8 mouse cellular contexts compared by ENCODE assay signal in genomic region chr9:88437342-88438236, GRCm38 (mm10). TPM values are rescaled to one million over a fixed set of nuclear protein-coding genes. Genes with fewer than 3 reads are reported as not detected.
DNase-seq lines count a peak whose midpoint lies in the region; ATAC-seq lines count a peak whose summit lies in the region.

No protein-coding gene starts in this region.

- peaks cover 2% of the 10 kb centered on the region for H3K36me3 ChIP-seq in erythroblast, embryonic 14.5 days (ENCODE audit: control insufficient read depth)
- H3K36me3 ChIP-seq in embryonic facial prominence, embryonic 15.5 days = no peaks in the 10 kb centered on the region
- no peaks in the 10 kb centered on the region for H3K36me3 ChIP-seq in liver, embryonic 11.5 days (ENCODE audit: control insufficient read depth, insufficient read depth, low read length)

- peak overlapping the region; percentile 91; the same call in 1 of the 2 replicates for H3K27ac ChIP-seq in embryonic facial prominence, embryonic 15.5 days (replicated peaks)
- no peak overlapping the region for H3K27ac ChIP-seq in liver, embryonic 11.5 days (ENCODE audit: low read depth, low read length)

- H3K4me3 ChIP-seq in erythroblast, embryonic 14.5 days (replicated peaks) = peak overlapping the region; percentile 100
- peak overlapping the region; percentile 83 for H3K4me3 ChIP-seq in embryonic facial prominence, embryonic 15.5 days (replicated peaks)
- H3K4me3 ChIP-seq in liver, embryonic 11.5 days (ENCODE audit: low read depth, low read length) = peak overlapping the region; percentile 85

- peaks cover 37% of the 10 kb centered on the region for H3K4me1 ChIP-seq in erythroblast, embryonic 14.5 days (ENCODE audit: control insufficient read depth)
- peaks cover 7% of the 10 kb centered on the region; the same call in 1 of the 2 replicates for H3K4me1 ChIP-seq in embryonic facial prominence, embryonic 15.5 days
- H3K4me1 ChIP-seq in liver, embryonic 11.5 days (replicated peaks; ENCODE audit: control insufficient read depth, insufficient read depth, low read length) = peaks cover 11% of the 10 kb centered on the region

- H3K27me3 ChIP-seq in erythroblast, embryonic 14.5 days (ENCODE audit: control insufficient read depth) = no peaks in the 10 kb centered on the region
- no peaks in the 10 kb centered on the region for H3K27me3 ChIP-seq in embryonic facial prominence, embryonic 15.5 days
- no peaks in the 10 kb centered on the region for H3K27me3 ChIP-seq in liver, embryonic 11.5 days (replicated peaks; ENCODE audit: control insufficient read depth, insufficient read depth, low read length)

- H3K9me3 ChIP-seq in erythroblast, embryonic 14.5 days (ENCODE audit: control insufficient read depth, low read length) = no peaks in the 10 kb centered on the region
- H3K9me3 ChIP-seq in embryonic facial prominence, embryonic 15.5 days (replicated peaks) = no peaks in the 10 kb centered on the region
- no peaks in the 10 kb centered on the region for H3K9me3 ChIP-seq in liver, embryonic 11.5 days (ENCODE audit: control insufficient read depth, low read length)

- peak overlapping the region; percentile 67; the same call in 1 of the 2 replicates for H3K9ac ChIP-seq in embryonic facial prominence, embryonic 15.5 days
- peak overlapping the region; percentile 85 for H3K9ac ChIP-seq in liver, embryonic 11.5 days (ENCODE audit: low read depth, low read length)

- 48% methylated on average over 10 of the region's 10 CpGs for WGBS in embryonic facial prominence, embryonic 15.5 days
- 47% methylated on average over 10 of the region's 10 CpGs for WGBS in liver, embryonic 11.5 days

- ATAC-seq in erythroblast, adult 5-6 weeks (replicated peaks; ENCODE audit: low FRiP score, poor library complexity, severe bottlenecking) = no peak
- ATAC-seq in embryonic facial prominence, embryonic 15.5 days (ENCODE audit: insufficient number of reproducible peaks, low FRiP score, low TSS enrichment, low read depth) = no peak
- no peak for ATAC-seq in liver, embryonic 11.5 days (replicated peaks; ENCODE audit: low FRiP score)
- no peak for ATAC-seq in erythroid progenitor cell, adult 5-6 weeks (replicated peaks; ENCODE audit: low FRiP score, poor library complexity, severe bottlenecking)

- H3K4me2 ChIP-seq in embryonic facial prominence, embryonic 15.5 days (replicated peaks) = peak overlapping the region; percentile 92
- peak overlapping the region; percentile 87 for H3K4me2 ChIP-seq in liver, embryonic 11.5 days

- peak; percentile 16 for DNase-seq in 3T3-L1 (ENCODE audit: low read depth, low spot score)
- no peak for DNase-seq in liver, embryonic 11.5 days (ENCODE audit: low spot score)
- DNase-seq in embryo, embryonic 10.5 days (ENCODE audit: low spot score) = no peak
- DNase-seq in layer of hippocampus, postnatal 10 days (ENCODE audit: low spot score in 2 of 2) = no peak

RNA-seq across cellular contexts. Expression of gene Snx14, which starts 1.2 kb away (rescaled TPM):
- polyA plus RNA-seq in erythroblast, embryonic 14.5 days (2012) = 0.10 and 0.13 TPM in 2 replicates
- total RNA-seq in erythroblast, adult 5-6 weeks (2015; ENCODE audit: low replicate concordance) = 12.7 and 19.6 TPM in 2 replicates
- 12.8 and 12.9 TPM in 2 replicates for total RNA-seq in erythroblast, adult 5-6 weeks (2017; ENCODE audit: low replicate concordance)
- 26.5 and 29.0 TPM in 2 replicates for polyA plus RNA-seq in embryonic facial prominence, embryonic 15.5 days (2015; fragmentation: Nextera tagmentation; extraction: Ambion mirVana)
- polyA plus RNA-seq in liver, embryonic 11.5 days (2014; fragmentation: Nextera tagmentation; extraction: Ambion mirVana) = 19.6 and 23.9 TPM in 2 replicates
- 20.2 and 33.1 TPM in 2 replicates for total RNA-seq in erythroid progenitor cell, adult 5-6 weeks (2015; ENCODE audit: low replicate concordance)
- 17.8 and 21.6 TPM in 2 replicates for total RNA-seq in erythroid progenitor cell, adult 5-6 weeks (2017; ENCODE audit: low replicate concordance)
- total RNA-seq in layer of hippocampus, postnatal 10 days (2021) = 10 to 100 TPM; 49.0 to 52.6 TPM

RNA-seq across cellular contexts. Expression of gene Gm20537, which starts 18.8 kb away (rescaled TPM):
- not detected in 2 replicates for polyA plus RNA-seq in erythroblast, embryonic 14.5 days (2012)
- total RNA-seq in erythroblast, adult 5-6 weeks (2015; ENCODE audit: low replicate concordance) = not detected in 2 replicates
- total RNA-seq in erythroblast, adult 5-6 weeks (2017; ENCODE audit: low replicate concordance) = not detected in 2 replicates
- polyA plus RNA-seq in embryonic facial prominence, embryonic 15.5 days (2015; fragmentation: Nextera tagmentation; extraction: Ambion mirVana) = 0.54 and 0.71 TPM in 2 replicates
- polyA plus RNA-seq in liver, embryonic 11.5 days (2014; fragmentation: Nextera tagmentation; extraction: Ambion mirVana) = not detected in 2 replicates
- not detected in 2 replicates for total RNA-seq in erythroid progenitor cell, adult 5-6 weeks (2015; ENCODE audit: low replicate concordance)
- total RNA-seq in erythroid progenitor cell, adult 5-6 weeks (2017; ENCODE audit: low replicate concordance) = 3.6 TPM in 1 of 2 replicates, not detected in the other
- total RNA-seq in layer of hippocampus, postnatal 10 days (2021) = under 1 TPM in 1 of 2 experiments, not detected in 1; 0.85 TPM

RNA-seq across cellular contexts. Expression of gene Syncrip, which starts 44.8 kb away (rescaled TPM):
- polyA plus RNA-seq in erythroblast, embryonic 14.5 days (2012) = 3.0 and 3.8 TPM in 2 replicates
- 50.6 and 51.7 TPM in 2 replicates for total RNA-seq in erythroblast, adult 5-6 weeks (2015; ENCODE audit: low replicate concordance)
- total RNA-seq in erythroblast, adult 5-6 weeks (2017; ENCODE audit: low replicate concordance) = 36.5 and 38.8 TPM in 2 replicates
- polyA plus RNA-seq in embryonic facial prominence, embryonic 15.5 days (2015; fragmentation: Nextera tagmentation; extraction: Ambion mirVana) = 83.1 and 86.0 TPM in 2 replicates
- 116 and 124 TPM in 2 replicates for polyA plus RNA-seq in liver, embryonic 11.5 days (2014; fragmentation: Nextera tagmentation; extraction: Ambion mirVana)
- total RNA-seq in erythroid progenitor cell, adult 5-6 weeks (2015; ENCODE audit: low replicate concordance) = 80.0 and 119 TPM in 2 replicates
- total RNA-seq in erythroid progenitor cell, adult 5-6 weeks (2017; ENCODE audit: low replicate concordance) = 69.6 and 108 TPM in 2 replicates
- total RNA-seq in layer of hippocampus, postnatal 10 days (2021) = 100 to 1,000 TPM; 105 to 112 TPM
